Mouse (Mus musculus) gastrocnemius, postnatal 36 days (tissue): Measurements from ENCODE around the gene Fam57b. TPM values are rescaled to one million over a fixed set of nuclear protein-coding genes. Genes with fewer than 3 reads are reported as not detected.
"Not testable (repeated sequence)": the region's sequence is repeated elsewhere in the genome, so short reads cannot be mapped to it uniquely, and the experiment has no call there.

ENCODE experiments used
- DNase-seq, 2 experiments: peaks; one replicate each; pipeline ENCODE4 v3.0.0; 2022
- intact Hi-C: fragments of 180-260 bp; cut with DNase I; formaldehyde crosslinking; loops from one replicate; pipeline ENCODE4 v1.15.1; 2025
- total RNA-seq, 2 experiments: library from RNA; stranded (reverse); gene quantifications; 2 replicates each; pipeline ENCODE4 v1.2.3; 2021

The Fam57b gene
- total RNA-seq, 2 experiments from 2014 or later = 55.8 to 67.4 TPM

DNA sequence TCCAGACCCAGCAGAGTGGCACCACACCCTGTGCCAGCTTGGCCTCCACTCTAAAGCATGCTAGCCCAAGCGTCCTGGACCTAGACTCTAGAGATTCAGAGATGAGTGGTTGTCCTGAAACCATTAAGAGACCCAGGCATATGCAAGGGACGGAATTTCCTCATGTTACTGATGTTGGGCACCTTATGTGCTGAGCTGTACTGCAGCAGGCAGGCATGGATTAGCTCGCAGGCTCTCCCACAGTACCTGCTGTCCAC is 21.6 kb upstream of the Fam57b start:
- DNase-seq = no peak
- intact Hi-C loops = no loop called here

DNA sequence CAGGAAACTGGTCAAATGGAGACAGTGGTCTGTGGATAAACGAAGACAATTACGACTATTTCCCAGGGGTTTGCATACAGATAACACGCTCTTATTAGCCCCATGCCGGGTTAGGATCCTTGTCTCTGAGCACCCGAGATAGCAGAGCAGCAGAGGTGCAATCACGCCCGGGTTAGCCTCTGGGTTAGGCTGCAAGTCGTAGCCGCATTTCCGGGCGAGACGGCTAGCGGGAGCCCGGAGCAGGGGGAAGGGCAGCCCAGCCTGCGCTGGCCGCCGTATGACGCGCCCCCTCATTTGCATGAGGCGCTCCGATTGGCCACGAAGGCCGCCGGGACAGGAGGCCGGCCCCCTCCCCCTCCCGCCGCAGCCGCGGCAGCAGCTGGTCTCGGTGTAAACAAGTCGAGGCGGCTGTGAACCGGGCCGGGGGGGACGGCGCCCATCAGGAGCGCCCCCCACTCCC is 20.8 kb upstream of the Fam57b start, which contains the start of gene Ypel3:
Gene Ypel3 (plus strand): TSS at position 358 of the 460 bp plus-strand sequence.
- intact Hi-C loops = no loop called here
- DNase-seq = peak; percentile 91 to 93

DNA sequence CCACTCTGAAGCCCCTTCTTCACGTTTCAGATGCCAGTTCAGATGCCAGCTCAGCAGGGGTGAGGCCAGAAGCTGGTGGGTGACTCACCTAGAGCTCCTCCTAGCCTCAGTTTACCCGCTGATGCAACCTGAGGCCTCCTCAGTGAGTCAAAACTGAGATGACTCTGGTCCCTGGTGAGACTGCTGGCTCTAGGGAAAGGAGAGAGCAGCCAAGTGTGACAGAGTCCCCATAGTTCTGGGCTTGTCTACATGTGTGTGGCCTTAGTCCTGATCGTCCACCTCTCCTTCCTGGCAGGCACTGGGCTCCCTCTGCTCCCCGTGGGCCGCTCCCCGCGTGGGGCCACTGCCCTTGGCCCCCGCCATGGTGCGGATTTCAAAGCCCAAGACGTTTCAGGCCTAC is 20.0 kb upstream of the Fam57b start:
- intact Hi-C loops = no loop called here
- no peak for DNase-seq

DNA sequence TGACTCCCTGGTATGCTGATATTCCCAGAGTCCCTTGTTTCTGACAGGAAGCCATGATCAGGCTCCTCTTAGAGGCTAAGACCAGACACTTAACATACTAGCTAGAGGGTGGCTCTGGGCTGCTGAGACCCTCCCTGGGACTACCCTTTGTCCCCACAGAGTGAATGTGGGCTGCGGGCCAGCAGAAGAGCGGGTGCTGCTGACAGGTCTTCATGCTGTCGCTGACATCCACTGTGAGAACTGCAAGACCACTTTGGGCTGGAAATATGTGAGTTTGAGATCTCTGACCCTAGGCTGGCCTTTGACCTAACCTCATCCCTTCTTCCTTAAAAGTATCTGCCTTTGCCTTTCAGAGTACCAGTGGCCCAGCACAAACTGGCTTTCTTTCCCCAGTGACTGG is 19.3 kb upstream of the Fam57b start:
- intact Hi-C loops = no loop called here

DNA sequence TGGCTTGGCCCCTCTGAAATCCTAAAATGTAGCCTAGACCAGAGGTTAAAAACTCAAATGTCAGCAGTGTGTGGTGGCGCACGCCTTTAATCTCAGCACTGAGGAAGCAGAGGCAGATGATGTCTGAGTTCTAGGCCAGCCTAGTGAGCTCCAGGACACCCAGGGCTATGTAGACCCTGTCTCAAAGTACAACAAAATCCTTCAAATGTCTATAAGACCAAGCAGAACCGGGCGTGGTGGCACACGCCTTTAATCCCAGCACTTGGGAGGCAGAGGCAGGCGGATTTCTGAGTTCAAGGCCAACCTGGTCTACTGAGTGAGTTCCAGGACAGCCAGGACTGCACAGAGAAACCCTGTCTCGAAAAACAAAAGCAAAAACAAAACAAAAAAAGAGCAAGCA is 18.4 kb upstream of the Fam57b start:
- intact Hi-C loops, DNase-seq: not testable (repeated sequence)

More for the DNA sequence above, 19.3 kb upstream of the Fam57b start:
- DNase-seq = no peak

- intact Hi-C loops = no loop called here
- peak; percentile 73 to 84 for DNase-seq
These were observed 17.2 kb upstream of the Fam57b start for GRCm38 (mm10) chr7:126779983-126780970.

DNA sequence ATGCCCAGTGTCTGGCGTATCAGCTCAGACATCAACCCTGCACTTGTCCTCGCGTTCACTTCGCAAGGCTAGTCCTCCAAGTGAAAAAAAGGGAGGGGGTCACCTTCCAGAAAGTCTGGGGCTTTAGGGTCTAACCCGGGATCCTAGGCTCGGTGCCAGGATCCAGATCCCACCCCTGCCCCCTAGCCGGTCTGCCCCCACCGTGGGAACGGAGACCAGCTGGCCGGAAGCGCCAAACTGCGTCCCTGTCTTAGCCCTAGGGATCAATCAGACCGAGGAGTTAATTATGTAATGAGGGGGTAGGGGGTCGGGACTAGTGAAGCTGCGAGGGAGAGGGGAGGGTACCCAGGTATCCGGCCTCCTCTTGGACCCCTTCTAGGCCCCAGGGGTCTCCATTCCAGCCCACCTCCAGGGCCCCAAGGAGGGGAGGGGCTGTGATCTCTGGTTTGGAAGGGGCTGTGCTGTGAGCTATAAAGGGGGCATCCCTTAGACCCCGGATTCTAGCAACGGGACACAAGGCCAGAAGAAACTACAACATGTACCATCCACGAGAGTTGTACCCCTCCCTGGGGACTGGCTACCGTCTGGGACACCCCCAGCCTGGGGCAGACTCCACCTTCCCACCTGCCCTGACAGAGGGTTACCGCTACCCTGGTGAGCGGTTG is 16.4 kb upstream of the Fam57b start, which contains the start of gene Tbx6:
Gene Tbx6 (plus strand): TSS at position 513 of the 665 bp plus-strand sequence.
- intact Hi-C loops = no loop called here
- no peak for DNase-seq

- intact Hi-C loops = no loop called here
- no peak for DNase-seq
These were observed 15.7 kb upstream of the Fam57b start for GRCm38 (mm10) chr7:126781661-126782370.

- DNase-seq = no peak
- intact Hi-C loops = no loop called here
These were observed 14.8 kb upstream of the Fam57b start for GRCm38 (mm10) chr7:126782693-126783092.

DNA sequence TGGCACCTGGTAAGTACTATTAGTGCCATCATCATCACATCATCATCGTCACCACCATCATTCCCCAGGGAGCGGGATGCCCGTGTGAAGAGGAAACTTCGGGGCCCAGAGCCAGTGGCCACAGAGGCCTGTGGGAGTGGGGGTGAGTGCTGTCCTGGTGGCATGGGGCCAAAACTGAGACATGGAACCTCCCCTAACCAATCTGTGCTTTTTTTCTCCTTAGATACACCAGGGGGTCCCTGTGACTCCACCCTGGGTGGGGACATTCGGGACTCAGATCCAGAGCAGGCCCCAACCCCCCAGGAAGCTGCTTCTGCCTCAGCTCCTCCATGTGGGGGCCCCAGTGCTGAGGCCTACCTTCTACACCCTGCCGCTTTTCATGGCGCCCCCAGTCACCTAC is 13.0 kb upstream of the Fam57b start:
- no peak for DNase-seq
- intact Hi-C loops = no loop called here

GRCm38 (mm10) chr7:126785056-126785455 is 12.4 kb upstream of the Fam57b start:
- intact Hi-C loops = no loop called here
- no peak for DNase-seq

GRCm38 (mm10) chr7:126786142-126786541 is 11.3 kb upstream of the Fam57b start:
- no peak for DNase-seq
- intact Hi-C loops = no loop called here

GRCm38 (mm10) chr7:126789141-126789540 is 8.3 kb upstream of the Fam57b start:
- intact Hi-C loops = no loop called here
- no peak for DNase-seq

DNA sequence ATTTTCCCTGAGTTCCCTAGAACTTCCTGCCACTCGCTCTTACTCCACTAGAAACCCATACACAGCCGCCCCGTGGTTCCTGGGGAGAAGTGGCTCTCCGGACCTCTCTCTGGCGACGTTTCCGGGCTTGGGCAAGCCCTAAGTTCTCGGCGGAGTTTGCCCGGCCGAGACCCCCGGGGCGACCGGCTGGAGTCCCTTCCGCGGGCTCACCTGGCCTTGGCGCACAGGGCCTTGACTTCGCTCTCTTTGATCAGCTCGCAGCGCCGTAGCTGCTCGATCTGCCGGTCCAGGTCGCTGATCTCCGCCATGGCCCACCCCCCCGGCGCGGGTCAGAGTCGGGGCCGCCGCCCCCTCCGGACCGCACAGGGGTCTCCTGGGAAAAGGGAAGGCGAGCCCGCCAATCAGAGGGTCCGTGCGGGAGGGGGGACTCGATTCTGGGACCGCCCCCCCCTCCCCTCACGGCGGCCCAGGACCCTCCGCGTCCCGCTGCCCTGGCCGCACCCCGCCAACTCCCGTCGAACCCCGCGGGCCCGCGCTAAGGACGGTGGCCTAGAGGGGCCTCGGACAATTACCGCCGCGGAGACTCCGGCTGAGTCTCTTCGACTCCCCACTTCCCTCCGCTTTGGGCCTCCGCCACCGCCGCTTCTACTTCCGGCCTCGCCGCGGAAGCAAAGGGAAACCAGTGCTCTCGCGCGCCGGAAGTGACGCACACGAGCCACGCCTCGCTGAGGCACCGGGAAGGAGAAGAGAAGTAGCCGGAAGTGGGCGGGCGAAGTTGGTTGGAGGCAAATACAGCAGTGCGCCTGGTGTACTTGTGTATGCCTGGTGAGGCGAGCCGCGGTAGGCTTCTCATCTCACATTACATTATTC is 5.4 kb upstream of the Fam57b start, which contains the start of gene Ppp4c:
Gene Ppp4c (minus strand): TSS at position 646 of the 870 bp plus-strand sequence.
- DNase-seq = peak; percentile 93 to 97
- intact Hi-C loops = no loop called here

- intact Hi-C loops = no loop called here
- DNase-seq = no peak
These were observed 4.6 kb upstream of the Fam57b start for GRCm38 (mm10) chr7:126792721-126793443.

DNA sequence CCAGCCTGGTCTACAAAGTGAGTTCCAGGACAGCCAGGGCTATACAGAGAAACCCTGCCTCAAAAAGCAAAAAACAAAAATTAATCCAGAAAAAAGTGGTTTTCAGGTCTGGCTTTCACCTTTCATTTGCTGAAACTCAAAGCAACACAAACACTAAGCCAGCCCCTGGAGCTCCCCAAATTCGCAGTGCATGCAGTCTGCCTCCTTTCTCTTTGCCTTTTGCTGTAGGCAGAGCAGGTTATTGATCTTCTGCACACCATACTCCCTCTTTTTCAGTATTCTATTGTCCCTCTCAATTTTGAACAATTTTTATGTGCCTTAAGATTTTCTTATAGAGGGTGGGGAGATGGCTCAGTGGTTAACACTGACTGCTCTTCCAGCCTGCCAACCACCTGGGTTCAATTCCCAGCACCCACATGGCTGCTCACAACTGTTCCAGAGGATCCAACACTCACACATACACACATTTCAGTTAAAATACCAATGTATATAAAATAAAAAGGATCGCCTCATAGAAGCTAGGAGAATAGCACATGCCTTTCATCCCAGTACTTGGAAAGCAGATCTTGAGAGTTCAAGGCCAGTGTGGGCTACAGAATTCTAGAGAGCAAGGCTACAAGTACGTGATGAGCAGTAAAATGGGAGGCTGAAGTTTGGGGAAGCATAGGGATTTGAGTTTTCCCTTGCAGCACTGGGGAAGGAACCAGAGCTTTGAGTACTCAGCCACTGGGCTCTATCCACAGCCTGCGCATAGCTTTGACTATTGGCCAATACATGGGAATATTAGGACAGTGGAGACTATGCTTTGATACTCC is 3.8 kb upstream of the Fam57b start:
- no peak for DNase-seq
- intact Hi-C loops = no loop called here

DNA sequence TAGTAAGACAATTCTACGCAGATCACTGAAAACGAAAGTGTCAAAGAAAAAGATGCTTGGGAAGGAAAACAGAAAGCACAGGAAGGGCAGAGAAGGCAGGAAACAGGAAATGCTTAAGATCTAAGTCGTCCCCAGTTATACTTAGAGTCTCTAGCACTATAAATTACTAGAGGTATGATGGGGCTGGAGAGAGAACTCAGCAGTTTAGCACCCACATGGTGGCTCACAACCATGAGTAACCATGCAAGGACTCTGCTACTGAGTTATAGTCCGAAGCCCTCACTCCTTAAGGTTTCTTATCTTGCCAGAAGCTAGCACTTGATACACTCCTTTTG is 3.2 kb upstream of the Fam57b start:
- no peak for DNase-seq
- intact Hi-C loops = no loop called here
